Mouse (Mus musculus) retina, postnatal 1 day (tissue): ENCODE measurements around the gene Tbcb.
"Not testable (repeated sequence)": the region's sequence is repeated elsewhere in the genome, so short reads cannot be mapped to it uniquely, and the experiment has no call there.

Experiments
- DNase-seq: peaks from one replicate; pipeline ENCODE4 v3.0.0-alpha.2; 2012

Tbcb gene

GRCm38 (mm10) chr7:30221433-30221832, 10.6 kb downstream of the Tbcb start:
- DNase-seq: no peak

- no peak for DNase-seq
Observed at GRCm38 (mm10) chr7:30220008-30220356, 12.1 kb downstream of the Tbcb start.

DNA sequence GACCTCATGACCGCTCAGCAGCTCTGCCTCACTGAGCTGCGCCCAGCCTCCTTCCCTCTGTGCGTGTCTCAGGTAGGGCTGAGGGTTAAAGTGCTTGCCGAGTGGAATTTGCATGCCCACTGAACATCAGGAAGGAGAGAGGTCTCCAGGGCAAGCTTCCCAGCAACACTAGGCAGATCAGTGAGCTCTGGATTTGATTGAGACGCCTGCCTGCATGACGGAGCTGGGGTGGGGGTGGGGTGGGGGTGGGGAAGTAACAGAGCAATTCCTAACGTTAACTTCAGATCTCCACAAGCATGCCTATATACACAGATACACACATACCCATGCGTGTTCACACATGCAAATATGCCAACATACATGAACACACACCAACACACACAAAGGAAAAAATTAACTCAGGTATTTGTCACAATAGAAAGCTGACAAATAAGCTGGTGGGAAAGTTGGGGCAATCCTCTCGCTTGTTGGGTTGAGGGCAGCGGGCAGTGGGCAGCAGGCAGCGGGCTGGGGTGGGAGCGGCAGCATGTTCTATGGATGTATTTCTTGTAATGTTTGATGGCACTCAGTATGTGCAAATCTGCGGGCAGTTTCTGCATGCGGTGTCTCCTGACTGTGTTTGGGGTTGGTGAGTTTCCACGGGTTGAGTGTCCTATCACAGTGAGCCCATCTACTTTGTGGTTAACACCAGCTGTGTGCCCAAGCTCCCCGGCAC, 12.6 kb downstream of the Tbcb start:
- DNase-seq: peak; percentile 89

GRCm38 (mm10) chr7:30217277-30217676, 14.8 kb downstream of the Tbcb start:
- no peak for DNase-seq

GRCm38 (mm10) chr7:30216723-30217151, 15.3 kb downstream of the Tbcb start:
- peak; percentile 94 for DNase-seq

DNA sequence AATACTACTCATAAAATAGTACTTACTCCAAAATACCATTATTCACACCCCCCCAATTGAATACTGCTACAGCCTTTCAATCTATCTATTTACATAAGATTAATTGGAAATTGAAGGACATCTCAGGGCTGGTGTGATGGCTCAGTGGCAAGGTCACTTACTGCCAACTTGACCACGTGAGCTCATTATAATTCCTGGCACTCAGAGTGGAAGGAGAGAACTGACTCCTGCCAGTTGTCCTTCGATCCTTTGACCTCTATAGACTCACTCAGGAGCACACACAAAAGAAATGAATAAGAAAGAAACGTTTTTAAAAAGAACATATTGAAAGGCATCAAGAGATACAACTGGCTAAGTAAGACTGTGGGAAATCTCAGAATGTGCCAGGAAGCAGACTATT, 16.2 kb downstream of the Tbcb start:
- DNase-seq: no peak

- DNase-seq: no peak
Observed at GRCm38 (mm10) chr7:30213881-30214280, 18.2 kb downstream of the Tbcb start.

DNA sequence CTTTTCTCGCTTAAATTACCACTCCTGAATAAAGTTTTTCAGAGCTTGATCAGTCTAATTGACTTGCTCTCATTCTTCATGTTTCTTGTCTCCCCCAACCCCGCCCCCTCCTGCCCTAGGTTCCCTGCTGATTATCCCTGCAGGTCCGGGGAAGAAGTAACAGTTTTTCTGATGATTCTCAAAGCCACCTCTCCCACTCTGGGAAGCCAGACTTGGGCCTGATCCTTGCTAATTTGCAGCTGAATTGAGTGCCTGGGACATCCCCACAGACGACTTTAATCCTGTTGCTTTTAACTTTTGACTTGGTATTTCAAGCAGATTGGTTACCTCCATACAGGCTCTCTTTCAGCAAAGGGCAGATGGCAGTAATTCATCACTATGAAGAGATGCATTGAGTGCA, 21.0 kb downstream of the Tbcb start:
- no peak for DNase-seq

DNA sequence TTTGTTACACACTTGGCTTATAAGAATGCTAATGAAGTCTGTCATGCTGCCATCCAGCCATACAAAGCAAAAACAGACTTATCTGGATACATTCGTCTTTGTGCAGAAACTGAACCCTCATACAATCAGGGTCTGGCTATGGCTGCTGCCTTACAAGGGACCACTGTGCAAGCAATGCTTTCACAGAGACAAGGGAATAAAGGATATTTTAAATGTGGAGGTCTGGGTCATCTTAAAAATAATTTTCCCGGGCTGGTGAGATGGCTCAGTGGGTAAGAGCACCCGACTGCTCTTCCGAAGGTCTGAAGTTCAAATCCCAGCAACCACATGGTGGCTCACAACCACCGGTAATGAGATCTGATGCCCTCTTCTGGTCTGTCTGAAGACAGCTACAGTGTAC, 25.7 kb downstream of the Tbcb start:
- DNase-seq: not testable (repeated sequence)

GRCm38 (mm10) chr7:30205383-30205782, 26.7 kb downstream of the Tbcb start:
- peak; percentile 85 for DNase-seq

DNA sequence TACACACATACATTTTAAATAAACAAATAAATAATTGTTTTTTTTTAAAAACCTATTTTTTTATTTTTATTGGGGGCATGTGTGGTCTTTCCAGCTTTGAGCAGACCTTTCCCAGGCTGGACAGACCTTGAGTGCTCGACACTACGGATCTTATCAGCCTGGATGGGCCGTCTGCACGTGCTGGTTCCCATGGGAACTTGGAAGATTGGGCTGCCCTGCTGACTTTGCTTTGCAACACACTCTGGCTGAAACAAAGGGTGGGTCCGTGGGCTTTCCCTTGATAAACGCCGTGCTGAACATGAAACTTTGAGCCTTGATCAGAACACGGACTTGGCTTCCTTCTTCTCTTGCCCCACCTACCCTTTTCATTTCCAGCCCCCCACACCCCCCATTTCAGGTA, 27.7 kb downstream of the Tbcb start:
- DNase-seq: no peak

- no peak for DNase-seq
Observed at GRCm38 (mm10) chr7:30202895-30203690, 29.0 kb downstream of the Tbcb start.

GRCm38 (mm10) chr7:30200661-30201060, 31.4 kb downstream of the Tbcb start:
- not testable (repeated sequence) for DNase-seq

DNA sequence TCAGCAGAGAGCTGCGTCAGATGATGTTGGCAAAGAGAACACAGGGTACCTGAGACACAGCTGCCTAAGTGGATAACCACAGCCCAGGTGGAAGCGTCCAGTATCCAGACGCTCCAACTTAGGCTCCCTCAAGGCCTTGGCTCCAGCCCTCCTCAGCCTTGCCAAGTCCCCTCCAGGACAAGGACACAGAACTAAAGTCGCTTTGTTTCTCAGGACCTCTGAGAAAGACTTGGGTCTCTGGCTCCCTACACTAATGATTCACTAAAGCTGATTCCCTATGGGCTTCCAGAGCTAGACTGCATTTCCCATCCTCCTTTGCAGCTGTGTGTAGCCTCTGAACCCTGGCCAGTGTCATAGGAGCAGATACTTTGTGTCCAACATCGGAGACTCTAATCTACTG, 31.9 kb downstream of the Tbcb start:
- DNase-seq: no peak

DNA sequence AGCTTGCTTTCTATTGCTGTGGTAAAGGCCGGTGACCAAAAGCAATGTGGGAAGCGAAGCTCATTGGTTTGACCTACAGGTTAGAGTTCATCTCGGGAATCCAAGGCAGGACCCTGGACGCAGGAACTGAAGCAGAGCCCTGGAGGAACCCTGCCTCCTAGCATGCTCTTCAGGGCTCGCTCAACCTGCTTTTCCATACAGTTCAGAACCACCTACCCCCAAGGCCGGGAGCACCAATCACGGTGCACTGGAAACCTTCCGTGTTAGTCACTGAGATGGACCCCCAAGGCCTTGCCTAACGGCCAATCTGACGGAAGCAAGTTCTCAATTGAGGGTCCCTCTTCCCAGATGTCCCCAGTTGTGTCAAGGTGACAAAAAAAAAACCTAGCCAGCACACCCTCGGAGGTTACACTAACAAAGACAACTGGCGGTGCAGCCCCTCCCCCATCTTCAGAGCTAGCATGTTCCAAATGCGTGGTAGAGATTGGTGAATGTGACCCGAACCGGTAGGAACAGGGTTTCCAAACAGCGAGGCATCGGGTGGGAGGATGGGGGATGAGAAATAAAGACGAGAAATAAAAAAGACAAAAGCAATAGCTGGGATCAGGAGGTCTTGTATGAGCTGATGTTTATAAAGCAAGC, 32.5 kb downstream of the Tbcb start:
- DNase-seq: no peak

- peak; percentile 91 for DNase-seq
Observed at GRCm38 (mm10) chr7:30198481-30198971, 33.5 kb downstream of the Tbcb start, which contains the start of gene Capns1. Gene Capns1 (minus strand): TSS chr7:30198811.

DNA sequence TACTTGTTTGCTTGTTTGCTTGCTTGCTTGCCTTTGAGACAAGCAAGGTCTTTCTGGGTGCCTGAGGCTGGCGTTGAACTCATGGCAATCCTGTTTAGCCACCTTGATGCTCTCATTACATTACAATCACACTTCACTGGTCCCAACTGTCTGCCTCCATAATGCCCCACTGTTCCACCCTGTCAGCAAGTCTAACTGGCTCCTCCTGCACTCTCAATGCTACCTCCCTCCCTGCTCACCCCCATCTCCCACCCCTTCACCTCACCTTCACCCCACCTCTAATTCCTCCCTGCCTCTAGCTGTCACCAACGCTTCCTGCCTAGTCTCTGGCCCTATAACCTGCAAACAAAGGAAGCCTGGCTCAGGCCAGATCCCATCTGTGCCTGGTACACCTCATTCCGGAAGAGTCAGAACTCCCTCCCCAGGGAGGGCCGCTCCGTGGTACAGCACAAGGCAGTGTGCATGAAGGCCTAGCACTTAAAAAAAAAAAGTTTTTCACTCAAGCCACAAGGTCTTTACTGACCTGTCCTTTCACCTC, 34.4 kb downstream of the Tbcb start:
- no peak for DNase-seq

- no peak for DNase-seq
Observed at GRCm38 (mm10) chr7:30196171-30196570, 35.9 kb downstream of the Tbcb start.

- DNase-seq: no peak
Observed at GRCm38 (mm10) chr7:30195461-30195860, 36.6 kb downstream of the Tbcb start.

GRCm38 (mm10) chr7:30194884-30195283, 37.2 kb downstream of the Tbcb start:
- DNase-seq: peak; percentile 96

DNA sequence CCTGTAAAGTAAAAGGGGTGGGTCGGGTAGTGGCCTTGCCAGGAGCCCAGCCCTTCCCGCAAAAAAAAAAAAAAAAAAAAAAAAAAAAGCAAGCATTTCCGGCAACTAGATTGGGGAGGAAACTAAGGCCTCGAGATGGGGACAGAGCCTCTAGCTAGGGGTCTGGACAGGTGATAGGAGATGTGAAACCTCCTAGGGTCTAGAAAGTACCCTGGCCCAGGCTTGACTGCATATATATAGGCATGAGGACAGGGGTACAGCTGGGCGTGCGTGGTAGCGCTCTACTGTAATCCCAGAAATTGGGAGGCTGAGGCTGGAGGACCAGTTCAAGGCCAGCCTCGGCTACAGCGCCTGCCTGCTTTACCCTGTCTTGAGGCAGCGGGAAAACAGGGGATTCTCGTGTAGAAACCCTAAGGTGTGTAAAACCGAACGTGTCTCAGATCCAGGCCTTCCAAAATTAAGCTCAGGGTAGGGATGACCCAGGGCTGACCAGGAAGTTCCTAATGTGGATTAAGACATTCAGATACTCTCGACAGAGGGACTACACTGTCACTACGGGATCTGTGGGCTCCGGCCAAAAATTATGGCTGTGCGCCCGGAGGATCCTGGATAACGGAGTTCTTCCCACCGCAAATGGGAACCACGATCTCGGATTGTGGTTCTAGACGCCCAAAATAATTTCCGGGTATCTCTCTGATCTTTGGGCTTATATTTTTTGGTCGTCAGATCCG, 37.8 kb downstream of the Tbcb start:
- DNase-seq: no peak

- DNase-seq: peak; percentile 78
Observed at GRCm38 (mm10) chr7:30193581-30194100, 38.4 kb downstream of the Tbcb start.
